Mouse (Mus musculus): ENCODE measurements at regions not wholly inside any gene's neighbourhood (a gene's known extent, or its start where the extent isn't known, plus 50 kb on each side); places are given as distances from the start of the nearest gene placed in this dataset.

GRCm38 (mm10) chr16:93013881-93014280, 187.9 kb upstream of the Runx1 start:
- TF ChIP-seq CTCF (IDR thresholded peaks at IDR 0.05; ENCODE audit: low read depth, low read length) (no peak), GATA1 (IDR thresholded peaks at IDR 0.05; ENCODE audit: borderline replicate concordance, low read length) (no peak), POLR2AphosphoS5 (IDR thresholded peaks at IDR 0.05; ENCODE audit: insufficient replicate concordance, low read depth, low read length) (no peak), TAL1 (conservative IDR thresholded peaks at IDR 0.05; ENCODE audit: low read depth, low read length) (no peak), GATA2 (IDR thresholded peaks at IDR 0.05; ENCODE audit: borderline replicate concordance, low read depth, low read length) (no peak)
